Mouse (Mus musculus): ENCODE results near the gene Chpt1. TPM values are rescaled to one million over a fixed set of nuclear protein-coding genes. Genes with fewer than 3 reads are reported as not detected.

The Chpt1 gene
- polyA plus RNA-seq, 1 experiment from 2014 or later, result 14.1 TPM

DNA sequence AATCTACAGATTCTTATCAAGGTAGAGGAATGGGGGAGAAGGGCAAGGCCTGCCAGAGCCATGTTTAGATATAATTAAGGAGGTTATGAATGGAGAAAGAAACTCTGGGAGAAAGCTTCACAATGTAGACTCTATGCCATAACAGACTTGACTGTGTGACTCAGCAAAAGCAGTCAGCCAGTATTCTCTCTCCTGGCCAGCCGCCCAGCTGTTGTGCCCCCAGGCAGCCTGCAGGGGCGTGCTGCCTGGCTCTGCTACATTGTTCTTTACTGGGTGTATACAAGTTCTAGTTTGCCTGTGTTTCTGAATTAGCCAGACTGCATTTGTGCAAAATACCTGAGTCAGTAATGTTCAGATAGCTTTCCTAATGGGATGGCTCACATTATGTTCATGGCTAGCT is 10.6 kb upstream of the Chpt1 start:
- no peaks in the 10 kb centered on the region for H3K4me1 ChIP-seq (replicated peaks; ENCODE audit: control insufficient read depth, insufficient read depth, low read length)
- H3K4me2 ChIP-seq (replicated peaks; ENCODE audit: low read depth, low read length), result no peak overlapping the region
- no peaks in the 10 kb centered on the region for H3K36me3 ChIP-seq (ENCODE audit: control insufficient read depth, insufficient read depth, low read length)
- no peak overlapping the region for H3K27ac ChIP-seq (ENCODE audit: low read depth, low read length)
- no peaks in the 10 kb centered on the region for H3K9me3 ChIP-seq (ENCODE audit: control insufficient read depth, low read length)
- WGBS, result 78% methylated on average over 2 of the region's 2 CpGs
- ATAC-seq (ENCODE audit: low FRiP score) (no peak), DNase-seq (ENCODE audit: low spot score) (peak; percentile 16)
- H3K4me3 ChIP-seq (ENCODE audit: low read depth, low read length), result no peak overlapping the region
- no peak overlapping the region for H3K9ac ChIP-seq (ENCODE audit: low read depth, low read length)
- no peaks in the 10 kb centered on the region for H3K27me3 ChIP-seq (ENCODE audit: control insufficient read depth, insufficient read depth, low read length)

- no peak overlapping the region for H3K27ac ChIP-seq (ENCODE audit: low read depth, low read length)
- no peaks in the 10 kb centered on the region for H3K4me1 ChIP-seq (replicated peaks; ENCODE audit: control insufficient read depth, insufficient read depth, low read length)
- no peaks in the 10 kb centered on the region for H3K36me3 ChIP-seq (ENCODE audit: control insufficient read depth, insufficient read depth, low read length)
- H3K4me3 ChIP-seq (ENCODE audit: low read depth, low read length), result no peak overlapping the region
- ATAC-seq (ENCODE audit: low FRiP score), result no peak
- DNase-seq (ENCODE audit: low spot score), result no peak
- no peaks in the 10 kb centered on the region for H3K27me3 ChIP-seq (ENCODE audit: control insufficient read depth, insufficient read depth, low read length)
- no peaks in the 10 kb centered on the region for H3K9me3 ChIP-seq (ENCODE audit: control insufficient read depth, low read length)
- WGBS, result 72% methylated on average over 8 of the region's 8 CpGs
- no peak overlapping the region for H3K4me2 ChIP-seq (replicated peaks; ENCODE audit: low read depth, low read length)
- H3K9ac ChIP-seq (ENCODE audit: low read depth, low read length), result no peak overlapping the region
These were observed 9.8 kb upstream of the Chpt1 start for GRCm38 (mm10) chr10:88513574-88514135.

DNA sequence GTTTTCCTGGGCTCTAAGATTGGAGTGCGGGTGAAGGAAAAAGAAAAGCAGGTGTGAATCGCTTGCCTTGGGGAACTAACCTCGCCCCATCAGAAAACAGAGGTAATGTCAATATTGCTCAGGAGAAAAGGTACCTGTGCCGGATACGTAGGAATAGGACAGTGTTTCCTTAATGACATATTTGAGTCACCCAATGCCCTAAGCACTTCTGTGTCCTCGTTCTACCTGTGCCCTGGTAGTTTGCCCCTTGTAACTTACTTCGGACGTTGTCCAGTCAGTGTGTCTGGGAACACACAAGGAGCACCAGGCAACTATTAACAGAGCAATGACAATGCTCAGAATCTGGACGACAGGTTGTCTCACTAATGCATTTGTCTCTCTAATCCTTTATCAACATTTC is 7.5 kb upstream of the Chpt1 start:
- Histone ChIP-seq H3K36me3 (ENCODE audit: control insufficient read depth, insufficient read depth, low read length) (no peaks in the 10 kb centered on the region), H3K4me1 (replicated peaks; ENCODE audit: control insufficient read depth, insufficient read depth, low read length) (no peaks in the 10 kb centered on the region), H3K27me3 (ENCODE audit: control insufficient read depth, insufficient read depth, low read length) (no peaks in the 10 kb centered on the region), H3K27ac (ENCODE audit: low read depth, low read length) (no peak overlapping the region), H3K9ac (ENCODE audit: low read depth, low read length) (no peak overlapping the region), H3K4me3 (ENCODE audit: low read depth, low read length) (no peak overlapping the region), H3K4me2 (replicated peaks; ENCODE audit: low read depth, low read length) (no peak overlapping the region), H3K9me3 (ENCODE audit: control insufficient read depth, low read length) (no peaks in the 10 kb centered on the region)
- no peak for ATAC-seq (ENCODE audit: low FRiP score)
- DNase-seq (ENCODE audit: low spot score), result no peak
- WGBS, result 94% methylated on average over 9 of the region's 9 CpGs

DNA sequence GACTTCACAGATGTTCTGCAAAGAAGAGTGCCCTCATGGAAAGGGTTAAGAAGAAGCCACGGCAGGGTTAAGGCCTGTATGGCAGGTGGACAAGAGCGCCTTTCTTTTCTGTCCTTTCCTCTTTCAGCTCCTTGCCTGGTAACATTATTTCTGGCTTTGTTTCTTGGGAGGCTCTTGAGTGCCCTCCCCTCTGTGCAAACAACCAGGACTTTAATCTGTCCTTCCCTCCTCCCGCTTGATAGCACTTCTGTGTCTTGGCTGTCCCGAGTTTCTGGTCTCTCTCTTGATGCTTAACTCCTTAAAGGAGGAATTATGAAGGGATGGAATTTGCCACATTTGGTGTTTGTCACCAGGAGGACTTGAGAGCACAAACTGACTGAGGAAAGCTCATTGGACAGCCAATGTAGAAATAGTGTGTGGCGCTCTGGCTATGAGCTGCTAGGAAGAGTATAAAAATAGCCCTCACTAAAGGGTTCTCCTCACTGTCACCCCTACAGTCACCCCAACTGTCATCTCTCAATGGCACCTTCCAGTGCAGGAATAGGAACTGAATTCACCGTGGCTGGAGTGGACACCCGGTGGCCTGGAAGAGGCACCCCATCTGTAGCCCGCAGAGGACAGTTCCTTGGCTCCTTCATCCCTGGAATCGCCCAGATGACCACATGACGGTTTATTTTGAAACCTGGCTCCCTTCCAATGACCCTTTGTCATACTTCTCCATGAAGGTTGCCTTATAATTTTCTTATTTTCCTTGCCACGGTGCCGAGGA is 6.8 kb upstream of the Chpt1 start:
- H3K4me1 ChIP-seq (replicated peaks; ENCODE audit: control insufficient read depth, insufficient read depth, low read length), result no peaks in the 10 kb centered on the region
- DNase-seq (ENCODE audit: low spot score), result no peak
- H3K9ac ChIP-seq (ENCODE audit: low read depth, low read length), result no peak overlapping the region
- no peak overlapping the region for H3K4me3 ChIP-seq (ENCODE audit: low read depth, low read length)
- H3K27ac ChIP-seq (ENCODE audit: low read depth, low read length), result no peak overlapping the region
- no peaks in the 10 kb centered on the region for H3K27me3 ChIP-seq (ENCODE audit: control insufficient read depth, insufficient read depth, low read length)
- ATAC-seq (ENCODE audit: low FRiP score), result no peak
- no peaks in the 10 kb centered on the region for H3K9me3 ChIP-seq (ENCODE audit: control insufficient read depth, low read length)
- H3K4me2 ChIP-seq (replicated peaks; ENCODE audit: low read depth, low read length), result no peak overlapping the region
- H3K36me3 ChIP-seq (ENCODE audit: control insufficient read depth, insufficient read depth, low read length), result no peaks in the 10 kb centered on the region
- WGBS, result 79% methylated on average over 12 of the region's 12 CpGs

DNA sequence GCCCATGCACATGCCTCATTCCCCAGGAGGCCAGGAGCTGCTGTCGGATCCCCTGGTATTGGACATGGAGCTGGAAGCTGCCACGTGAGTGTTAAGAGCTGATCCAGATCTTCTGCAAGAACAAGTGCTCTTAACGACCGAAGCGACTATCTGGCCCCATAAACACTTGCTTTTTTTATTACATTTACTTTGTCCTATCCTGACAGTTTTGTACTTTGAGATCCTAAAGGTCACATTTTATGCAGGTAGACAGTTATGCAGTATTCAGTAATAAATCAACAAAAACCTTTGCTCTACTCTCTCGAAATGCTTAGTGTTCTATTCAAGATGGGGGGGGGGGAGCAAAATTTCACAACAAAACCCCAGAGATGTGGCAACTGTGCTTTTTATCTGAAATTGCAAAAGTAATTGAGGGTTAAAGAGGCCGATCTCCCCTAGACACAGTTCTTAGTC is 3.8 kb upstream of the Chpt1 start:
- H3K4me1 ChIP-seq (replicated peaks; ENCODE audit: control insufficient read depth, insufficient read depth, low read length), result no peaks in the 10 kb centered on the region
- no peak overlapping the region for H3K4me3 ChIP-seq (ENCODE audit: low read depth, low read length)
- H3K27ac ChIP-seq (ENCODE audit: low read depth, low read length), result no peak overlapping the region
- 84% methylated on average over 7 of the region's 7 CpGs for WGBS
- no peaks in the 10 kb centered on the region for H3K36me3 ChIP-seq (ENCODE audit: control insufficient read depth, insufficient read depth, low read length)
- ATAC-seq (ENCODE audit: low FRiP score), result no peak
- no peak for DNase-seq (ENCODE audit: low spot score)
- H3K9ac ChIP-seq (ENCODE audit: low read depth, low read length), result no peak overlapping the region
- H3K4me2 ChIP-seq (replicated peaks; ENCODE audit: low read depth, low read length), result no peak overlapping the region
- H3K27me3 ChIP-seq (ENCODE audit: control insufficient read depth, insufficient read depth, low read length), result no peaks in the 10 kb centered on the region
- H3K9me3 ChIP-seq (ENCODE audit: control insufficient read depth, low read length), result no peaks in the 10 kb centered on the region

GRCm38 (mm10) chr10:88505256-88505655 is 1.4 kb upstream of the Chpt1 start:
- no peak overlapping the region for H3K4me3 ChIP-seq (ENCODE audit: low read depth, low read length)
- no peaks in the 10 kb centered on the region for H3K27me3 ChIP-seq (ENCODE audit: control insufficient read depth, insufficient read depth, low read length)
- no peaks in the 10 kb centered on the region for H3K9me3 ChIP-seq (ENCODE audit: control insufficient read depth, low read length)
- no peak overlapping the region for H3K4me2 ChIP-seq (replicated peaks; ENCODE audit: low read depth, low read length)
- H3K27ac ChIP-seq (ENCODE audit: low read depth, low read length), result no peak overlapping the region
- DNase-seq (ENCODE audit: low spot score) (no peak), ATAC-seq (ENCODE audit: low FRiP score) (no peak)
- no peak overlapping the region for H3K9ac ChIP-seq (ENCODE audit: low read depth, low read length)
- 72% methylated on average over 5 of the region's 5 CpGs for WGBS
- H3K36me3 ChIP-seq (ENCODE audit: control insufficient read depth, insufficient read depth, low read length), result no peaks in the 10 kb centered on the region
- no peaks in the 10 kb centered on the region; the same call in 1 of the 2 replicates for H3K4me1 ChIP-seq (replicated peaks; ENCODE audit: control insufficient read depth, insufficient read depth, low read length)

DNA sequence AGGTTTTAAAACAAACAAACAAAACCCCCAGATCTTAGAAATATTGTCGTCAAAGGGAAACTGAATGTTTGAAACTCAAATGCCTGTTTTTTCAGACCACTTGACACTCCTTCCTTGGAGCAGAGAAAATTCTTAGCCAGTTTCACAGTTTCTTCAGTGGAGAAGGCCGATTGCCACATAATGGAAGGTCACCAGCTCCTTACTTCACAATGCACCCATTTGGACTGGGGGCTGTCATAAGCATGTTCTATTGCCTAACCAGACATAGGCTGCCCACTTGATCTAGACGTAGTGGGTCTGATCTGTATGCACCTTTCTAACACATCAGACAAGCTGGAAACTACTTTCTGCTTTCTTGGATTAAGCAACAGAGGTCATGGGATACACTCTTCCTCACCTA is 608 bp upstream of the Chpt1 start:
- no peak overlapping the region for H3K27ac ChIP-seq (ENCODE audit: low read depth, low read length)
- H3K9me3 ChIP-seq (ENCODE audit: control insufficient read depth, low read length), result no peaks in the 10 kb centered on the region
- H3K9ac ChIP-seq (ENCODE audit: low read depth, low read length), result no peak overlapping the region
- no peak for DNase-seq (ENCODE audit: low spot score)
- peak overlapping the region; percentile 78; the same call in 1 of the 2 replicates for H3K4me2 ChIP-seq (replicated peaks; ENCODE audit: low read depth, low read length)
- no peaks in the 10 kb centered on the region for H3K27me3 ChIP-seq (ENCODE audit: control insufficient read depth, insufficient read depth, low read length)
- no peaks in the 10 kb centered on the region; the same call in 1 of the 2 replicates for H3K4me1 ChIP-seq (replicated peaks; ENCODE audit: control insufficient read depth, insufficient read depth, low read length)
- no peaks in the 10 kb centered on the region for H3K36me3 ChIP-seq (ENCODE audit: control insufficient read depth, insufficient read depth, low read length)
- H3K4me3 ChIP-seq (ENCODE audit: low read depth, low read length), result no peak overlapping the region
- no peak for ATAC-seq (ENCODE audit: low FRiP score)
- 51% methylated on average over 3 of the region's 3 CpGs for WGBS

DNA sequence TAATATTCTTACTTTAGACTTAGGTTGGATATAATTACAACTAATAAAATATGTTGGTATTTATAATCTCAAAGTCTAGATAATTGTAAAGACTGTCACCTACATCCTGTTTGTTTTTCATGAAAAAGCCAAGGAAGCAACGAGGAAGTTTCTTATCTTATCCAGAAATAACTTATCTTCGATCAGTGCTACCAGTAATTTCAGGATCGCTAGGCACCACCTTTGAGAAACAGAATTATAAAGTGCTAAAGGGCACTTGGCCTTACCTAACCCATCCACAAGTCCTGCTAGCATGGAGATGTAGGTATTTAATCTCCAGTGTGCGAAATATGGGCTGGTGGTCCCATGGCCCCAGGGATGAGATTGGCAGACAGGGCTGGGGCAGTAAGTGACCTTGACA is 954 bp downstream of the Chpt1 start:
- Histone ChIP-seq H3K4me2 (replicated peaks; ENCODE audit: low read depth, low read length) (peak overlapping the region; percentile 78), H3K36me3 (ENCODE audit: control insufficient read depth, insufficient read depth, low read length) (no peaks in the 10 kb centered on the region), H3K9ac (ENCODE audit: low read depth, low read length) (peak overlapping the region; percentile 81), H3K4me3 (ENCODE audit: low read depth, low read length) (peak overlapping the region; percentile 70), H3K4me1 (replicated peaks; ENCODE audit: control insufficient read depth, insufficient read depth, low read length) (no peaks in the 10 kb centered on the region; the same call in 1 of the 2 replicates), H3K9me3 (ENCODE audit: control insufficient read depth, low read length) (no peaks in the 10 kb centered on the region), H3K27me3 (ENCODE audit: control insufficient read depth, insufficient read depth, low read length) (no peaks in the 10 kb centered on the region), H3K27ac (ENCODE audit: low read depth, low read length) (0 out of 2 replicates have a peak overlapping the region, but pooled peaks have one; percentile 55)
- DNase-seq (ENCODE audit: low spot score), result no peak
- ATAC-seq (ENCODE audit: low FRiP score), result no peak
- WGBS, result 57% methylated on average over 4 of the region's 4 CpGs

Measured in hindbrain, embryonic 11.5 days (tissue).